Mouse (Mus musculus) neural tube, embryonic 13.5 days (tissue): Measurements from ENCODE around the gene Taf15. TPM values are rescaled to one million over a fixed set of nuclear protein-coding genes. Genes with fewer than 3 reads are reported as not detected.
"Not testable (repeated sequence)": the region's sequence is repeated elsewhere in the genome, so short reads cannot be mapped to it uniquely, and the experiment has no call there.

ENCODE experiments used
- ATAC-seq: fragments of 200-750 bp; cut with Nextera tagmentation; 2 replicates; pipeline ENCODE4 v1.8.0; 2017; ENCODE audit warnings: low read depth, mild to moderate bottlenecking, moderate TSS enrichment, moderate library complexity
- H3K27ac ChIP-seq: fragments of 300-500 bp; sonication (generic); replicated peaks from 2 replicates; pipeline ENCODE4 v1.5.1; 2015; ENCODE audit warnings: moderate library complexity, mild to moderate bottlenecking, inconsistent platforms
- H3K27me3 ChIP-seq: fragments of 300-500 bp; sonication (generic); 2 replicates; pipeline ENCODE4 v1.6.1; 2015; ENCODE audit warnings: mild to moderate bottlenecking, inconsistent platforms
- H3K36me3 ChIP-seq: fragments of 300-500 bp; sonication (generic); 2 replicates; pipeline ENCODE4 v1.6.1; 2015; ENCODE audit warnings: mild to moderate bottlenecking, inconsistent platforms
- H3K4me1 ChIP-seq: fragments of 300-500 bp; sonication (generic); replicated peaks from 2 replicates; pipeline ENCODE4 v1.6.1; 2015; ENCODE audit warnings: inconsistent platforms
- H3K4me2 ChIP-seq: fragments of 300-500 bp; sonication (generic); 2 replicates; pipeline ENCODE4 v1.6.1; 2015; ENCODE audit warnings: inconsistent platforms, mild to moderate bottlenecking, moderate library complexity
- H3K4me3 ChIP-seq: fragments of 300-500 bp; sonication (generic); 2 replicates; pipeline ENCODE4 v1.5.1; 2015; ENCODE audit warnings: mild to moderate bottlenecking, inconsistent platforms
- H3K9ac ChIP-seq: fragments of 300-500 bp; sonication (generic); 2 replicates; pipeline ENCODE4 v1.6.1; 2015; ENCODE audit warnings: moderate library complexity, mild to moderate bottlenecking, inconsistent platforms
- H3K9me3 ChIP-seq: fragments of 300-500 bp; sonication (generic); 2 replicates; pipeline ENCODE4 v1.6.1; 2016; ENCODE audit warnings: inconsistent platforms
- WGBS: fragments of 180-500 bp; shearing (Covaris S2); methylation state at CpG from one replicate; pipeline ENCODE4 v1.1.7; 2015; 5-methylcytosine and 5-hydroxymethylcytosine counted together
- polyA plus RNA-seq: library from polyadenylated mRNA; unstranded; fragments of >200 nt; fragmentation: Nextera tagmentation; extraction: Ambion mirVana; gene quantifications from 2 replicates; pipeline ENCODE4 v1.2.1, GENCODE M21; 2015

The Taf15 gene
- polyA plus RNA-seq, 1 experiment from 2014 or later = 10.8 TPM

GRCm38 (mm10) chr11:83551037-83551436, 78.2 kb downstream of the Taf15 start:
- H3K4me3 ChIP-seq, H3K27me3 ChIP-seq, H3K4me2 ChIP-seq, H3K27ac ChIP-seq, H3K36me3 ChIP-seq, H3K9ac ChIP-seq, H3K4me1 ChIP-seq, H3K9me3 ChIP-seq, ATAC-seq: not testable (repeated sequence)
- 87% methylated on average over 7 of the region's 7 CpGs for WGBS

DNA sequence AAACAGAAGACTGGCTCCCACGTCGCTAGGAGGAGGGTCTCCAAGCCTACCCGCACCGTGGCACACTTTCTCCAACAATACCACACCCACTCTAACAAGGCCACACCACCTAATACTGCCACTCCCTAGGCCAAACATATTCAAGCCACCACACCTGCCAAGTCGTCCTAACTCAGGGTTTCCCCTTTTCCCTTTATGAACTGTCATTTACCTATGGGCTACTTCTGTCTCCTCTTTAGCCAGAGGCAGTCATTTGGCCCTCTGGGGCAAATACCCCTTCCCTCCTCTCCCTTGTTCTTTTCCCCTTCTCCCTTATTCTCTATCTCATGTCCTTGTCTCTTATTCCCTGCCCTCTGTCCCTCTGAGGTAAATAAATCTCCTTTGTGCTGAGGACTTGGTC, 78.8 kb downstream of the Taf15 start:
- ATAC-seq = no peak

More for the DNA sequence above, 78.8 kb downstream of the Taf15 start:
- WGBS = 91% methylated on average over 5 of the region's 5 CpGs
- Histone ChIP-seq H3K4me3 (no peak overlapping the region), H3K9ac (no peak overlapping the region), H3K27ac (no peak overlapping the region), H3K9me3 (no peaks in the 10 kb centered on the region), H3K4me1 (no peaks in the 10 kb centered on the region), H3K4me2 (no peak overlapping the region), H3K36me3 (no peaks in the 10 kb centered on the region), H3K27me3 (no peaks in the 10 kb centered on the region)

Other genes starting within 250 kb of the Taf15 start
- 0.08 TPM in 1 of 2 replicates, not detected in the other for gene Slfn14, start 186.4 kb upstream of the Taf15 start, polyA plus RNA-seq
- 115 and 118 TPM in 2 replicates for gene Ap2b1, start 174.1 kb upstream of the Taf15 start, polyA plus RNA-seq
- gene Pex12, start 170.5 kb upstream of the Taf15 start, polyA plus RNA-seq = 19.8 and 21.3 TPM in 2 replicates
- gene Rasl10b, start 63.9 kb upstream of the Taf15 start, polyA plus RNA-seq = 24.2 and 25.3 TPM in 2 replicates
- 0.07 and 0.29 TPM in 2 replicates for gene Gas2l2, start 43.6 kb upstream of the Taf15 start, polyA plus RNA-seq
- 0.36 TPM in 1 of 2 replicates, not detected in the other for gene 1700020L24Rik, start 35.4 kb upstream of the Taf15 start, polyA plus RNA-seq
- gene Mmp28, start 10.0 kb upstream of the Taf15 start, polyA plus RNA-seq = 3.5 and 4.6 TPM in 2 replicates
- not detected in 2 replicates for gene Heatr9, start 49.1 kb downstream of the Taf15 start, polyA plus RNA-seq
- not detected in 2 replicates for gene Ccl5, start 57.4 kb downstream of the Taf15 start, polyA plus RNA-seq
- gene Ccl9, start 105.5 kb downstream of the Taf15 start, polyA plus RNA-seq = 2.4 and 3.1 TPM in 2 replicates
- 2.7 and 3.5 TPM in 2 replicates for gene Ccl6, start 120.0 kb downstream of the Taf15 start, polyA plus RNA-seq
- gene Rpl9-ps1, start 172.5 kb downstream of the Taf15 start, polyA plus RNA-seq = not detected in 2 replicates
- 2.0 and 3.0 TPM in 2 replicates for gene Ccl3, start 176.3 kb downstream of the Taf15 start, polyA plus RNA-seq
- 0.65 and 1.9 TPM in 2 replicates for gene Ccl4, start 189.5 kb downstream of the Taf15 start, polyA plus RNA-seq
- not detected in 2 replicates for gene Wfdc17, start 230.9 kb downstream of the Taf15 start, polyA plus RNA-seq
- not detected in 2 replicates for gene Wfdc18, start 235.9 kb downstream of the Taf15 start, polyA plus RNA-seq